In the genomic region with DNA sequence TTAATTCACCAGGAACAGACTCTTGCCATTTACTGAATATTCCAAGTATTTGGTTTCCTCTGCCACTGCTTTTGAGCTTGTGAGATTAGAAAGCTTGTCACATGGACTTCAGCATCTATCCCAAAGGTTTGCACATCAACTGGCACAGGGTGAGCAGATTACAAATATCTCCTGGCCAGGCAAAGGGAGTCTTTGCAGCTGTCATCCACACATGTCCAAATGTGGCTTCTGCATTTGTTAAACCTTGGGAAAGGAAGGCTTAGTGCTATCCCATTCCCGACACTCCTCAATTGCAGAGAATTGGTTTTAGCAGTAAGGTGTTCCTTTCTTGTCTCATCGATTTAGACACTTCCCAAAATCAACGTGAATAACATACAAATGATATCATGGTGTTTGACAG, we compare ENCODE assay signal across 16 mouse cellular contexts.
"Had no signal": no experiment of that assay in that cellular context is flagged by ENCODE, and none has a peak within 500 bp of the region (broad histone marks: within the 10 kb centered on the region; RNA-seq: fewer than 3 reads in every experiment).

No protein-coding gene starts in this region.

- H3K36me3 ChIP-seq: neural tube, embryonic 12.5 days; neural tube, embryonic 13.5 days; neural tube, embryonic 15.5 days; stomach, embryonic 15.5 days had no signal

- DNase-seq: retina, postnatal 1 day; right cerebral cortex, adult 18-20 months; right cerebral cortex, postnatal 14 days; right cerebral cortex, postnatal 25 days; right cerebral cortex, postnatal 4 days; spleen, adult 18-20 months; thymus, adult 18-20 months; thymus, adult 2 months; thymus, postnatal 14 days; thymus, postnatal 25 days; thymus, postnatal 36 days; thymus, postnatal 4 days had no signal

- H3K27me3 ChIP-seq: neural tube, embryonic 12.5 days; neural tube, embryonic 13.5 days; neural tube, embryonic 15.5 days; stomach, embryonic 15.5 days had no signal

- H3K4me3 ChIP-seq: neural tube, embryonic 12.5 days; neural tube, embryonic 13.5 days; neural tube, embryonic 15.5 days; stomach, embryonic 15.5 days had no signal

- H3K4me2 ChIP-seq: neural tube, embryonic 12.5 days; neural tube, embryonic 13.5 days; neural tube, embryonic 15.5 days; stomach, embryonic 15.5 days had no signal
